Mouse (Mus musculus): ENCODE measurements at regions not wholly inside any gene's neighbourhood (a gene's known extent, or its start where the extent isn't known, plus 50 kb on each side); places are given as distances from the start of the nearest gene placed in this dataset.

DNA sequence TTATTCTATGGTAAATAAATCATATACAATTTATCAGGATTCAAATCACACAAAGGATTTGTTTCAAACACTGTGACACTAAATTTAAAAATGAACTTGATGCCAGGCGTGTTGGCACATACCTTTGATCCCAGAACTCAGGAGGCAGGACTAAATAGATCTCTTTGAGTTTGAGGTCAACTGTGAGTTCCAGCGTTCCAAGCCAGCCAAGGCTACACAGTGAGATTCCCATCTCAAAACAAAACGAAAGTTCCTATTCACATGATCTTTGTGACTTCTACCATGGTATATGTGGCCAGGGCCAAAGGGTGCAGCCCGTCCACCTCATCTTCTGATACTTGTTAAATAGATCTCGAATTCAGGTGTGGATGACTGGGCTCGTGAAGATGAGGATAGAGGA lies 216.9 kb upstream of the Dio3 start:
- 84% methylated on average over 6 of the region's 6 CpGs for WGBS
- no peaks in the 10 kb centered on the region for H3K36me3 ChIP-seq (replicated peaks; ENCODE audit: control insufficient read depth, insufficient read depth, low read depth, low read length)
- no peaks in the 10 kb centered on the region for H3K27me3 ChIP-seq (ENCODE audit: control insufficient read depth, insufficient read depth, low read length)
- no peak overlapping the region for H3K9ac ChIP-seq (replicated peaks; ENCODE audit: low read length)
- H3K4me1 ChIP-seq (ENCODE audit: control insufficient read depth, insufficient read depth, low read length), result no peaks in the 10 kb centered on the region
- no peak overlapping the region for H3K27ac ChIP-seq (replicated peaks; ENCODE audit: low read depth, low read length)
- DNase-seq (ENCODE audit: low spot score), result no peak
- H3K4me2 ChIP-seq (ENCODE audit: low read depth, low read length), result no peak overlapping the region
- H3K4me3 ChIP-seq (ENCODE audit: low read depth, low read length), result no peak overlapping the region
- no peaks in the 10 kb centered on the region for H3K9me3 ChIP-seq (replicated peaks; ENCODE audit: control insufficient read depth, low read length)
- no peak for ATAC-seq (replicated peaks; ENCODE audit: insufficient number of reproducible peaks, low FRiP score, low TSS enrichment, low read depth)

DNA sequence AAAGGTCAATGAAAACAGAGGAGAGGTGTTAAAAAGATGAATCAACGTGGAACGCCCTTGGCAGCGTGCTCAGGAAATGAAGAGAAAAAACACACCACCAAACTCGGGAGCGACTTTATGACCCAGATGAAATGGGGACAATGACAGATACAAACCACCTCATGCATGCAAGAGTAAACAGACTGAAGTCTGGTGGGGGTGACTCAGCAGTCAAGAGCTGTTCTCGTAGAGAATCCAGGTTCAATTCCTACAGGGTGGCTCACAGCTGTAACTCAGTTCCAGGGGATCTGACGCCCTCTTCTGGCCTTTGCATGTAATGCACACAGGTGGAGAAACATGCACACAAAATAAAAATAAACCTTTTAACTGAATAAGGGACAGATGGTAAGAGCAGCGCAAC lies 215.9 kb upstream of the Dio3 start:
- H3K4me1 ChIP-seq (ENCODE audit: control insufficient read depth, insufficient read depth, low read length), result no peaks in the 10 kb centered on the region
- no peak overlapping the region for H3K27ac ChIP-seq (replicated peaks; ENCODE audit: low read depth, low read length)
- no peaks in the 10 kb centered on the region for H3K27me3 ChIP-seq (ENCODE audit: control insufficient read depth, insufficient read depth, low read length)
- H3K9ac ChIP-seq (replicated peaks; ENCODE audit: low read length), result no peak overlapping the region
- 74% methylated on average over 8 of the region's 8 CpGs for WGBS
- H3K4me2 ChIP-seq (ENCODE audit: low read depth, low read length), result no peak overlapping the region
- H3K4me3 ChIP-seq (ENCODE audit: low read depth, low read length), result no peak overlapping the region
- H3K36me3 ChIP-seq (replicated peaks; ENCODE audit: control insufficient read depth, insufficient read depth, low read depth, low read length), result no peaks in the 10 kb centered on the region
- no peak for DNase-seq (ENCODE audit: low spot score)
- H3K9me3 ChIP-seq (replicated peaks; ENCODE audit: control insufficient read depth, low read length), result no peaks in the 10 kb centered on the region
- no peak for ATAC-seq (replicated peaks; ENCODE audit: insufficient number of reproducible peaks, low FRiP score, low TSS enrichment, low read depth)

DNA sequence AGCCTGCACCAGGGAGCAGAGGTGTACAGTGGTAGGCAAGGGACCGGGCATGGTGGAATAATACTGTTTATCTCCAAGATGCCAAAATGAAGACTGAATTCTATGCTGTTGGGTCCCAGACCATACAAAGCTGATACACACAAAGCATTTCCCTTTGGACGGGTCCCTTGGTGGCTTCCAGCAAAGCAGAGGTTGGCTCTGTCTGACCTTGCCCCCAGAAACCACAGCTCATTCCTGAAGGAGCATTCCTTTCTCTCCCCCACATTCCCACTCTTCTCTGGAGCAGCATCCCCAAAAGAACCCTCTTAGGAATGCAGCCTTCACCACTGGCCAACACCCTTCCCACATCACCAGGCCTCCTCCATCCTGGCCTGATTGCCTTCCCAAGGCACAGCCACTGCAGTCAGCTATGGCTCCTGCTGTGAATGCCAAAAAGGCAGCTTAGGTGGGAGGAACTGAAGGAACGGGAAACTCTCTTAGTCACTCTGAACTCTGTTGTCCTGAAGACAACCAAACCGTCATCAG lies 212.4 kb upstream of the Dio3 start:
- Histone ChIP-seq H3K27me3 (ENCODE audit: control insufficient read depth, insufficient read depth, low read length) (no peaks in the 10 kb centered on the region), H3K4me3 (ENCODE audit: low read depth, low read length) (no peak overlapping the region), H3K4me1 (ENCODE audit: control insufficient read depth, insufficient read depth, low read length) (no peaks in the 10 kb centered on the region), H3K36me3 (replicated peaks; ENCODE audit: control insufficient read depth, insufficient read depth, low read depth, low read length) (no peaks in the 10 kb centered on the region), H3K9me3 (replicated peaks; ENCODE audit: control insufficient read depth, low read length) (0 out of 2 replicates have a peak, but pooled peaks cover 2% of the 10 kb centered on the region), H3K27ac (replicated peaks; ENCODE audit: low read depth, low read length) (no peak overlapping the region), H3K9ac (replicated peaks; ENCODE audit: low read length) (no peak overlapping the region), H3K4me2 (ENCODE audit: low read depth, low read length) (no peak overlapping the region)
- WGBS, result 73% methylated on average over 4 of the region's 4 CpGs
- DNase-seq (ENCODE audit: low spot score) (no peak), ATAC-seq (replicated peaks; ENCODE audit: insufficient number of reproducible peaks, low FRiP score, low TSS enrichment, low read depth) (no peak)

DNA sequence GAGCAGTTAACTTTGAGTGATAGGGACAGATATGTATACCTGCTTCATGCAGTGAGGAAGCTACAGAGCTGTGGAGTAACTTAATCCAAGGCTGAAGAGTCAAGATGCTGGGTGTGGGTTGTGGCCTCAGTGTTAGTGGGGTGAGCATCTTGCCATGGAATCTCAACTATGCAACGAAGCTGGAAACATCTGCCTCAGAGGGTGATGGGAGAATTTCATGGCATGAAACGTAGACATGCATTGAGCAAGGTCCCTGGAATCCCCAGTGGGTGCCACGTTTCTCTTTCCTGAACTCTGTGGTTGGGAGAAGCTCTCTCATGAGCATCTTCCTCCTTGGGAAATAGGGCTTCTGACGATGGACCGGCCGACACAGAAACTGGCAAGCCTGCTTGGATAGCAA lies 208.4 kb upstream of the Dio3 start:
- ATAC-seq (replicated peaks; ENCODE audit: insufficient number of reproducible peaks, low FRiP score, low TSS enrichment, low read depth), result no peak

DNA sequence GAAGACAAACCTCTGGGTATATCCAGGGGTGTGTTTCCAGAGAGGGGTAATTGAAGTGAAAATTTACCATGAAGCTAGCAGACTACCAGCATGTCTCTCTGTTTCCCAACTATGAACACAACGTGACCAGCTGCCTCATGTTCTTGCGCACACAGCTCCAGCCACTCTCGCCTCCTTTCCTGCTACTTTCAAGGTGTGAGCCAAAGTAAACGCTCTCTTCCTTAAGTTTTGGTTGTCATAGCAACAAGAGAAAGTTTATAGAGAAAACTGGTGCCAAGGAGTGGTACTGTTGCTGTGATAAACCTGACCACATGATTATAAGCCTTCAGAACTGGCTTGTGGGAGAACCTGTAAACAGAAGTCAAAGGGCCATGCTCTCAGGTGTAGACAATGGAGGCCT lies 207.0 kb upstream of the Dio3 start:
- no peaks in the 10 kb centered on the region for H3K4me1 ChIP-seq (ENCODE audit: control insufficient read depth, insufficient read depth, low read length)
- H3K9ac ChIP-seq (replicated peaks; ENCODE audit: low read length), result no peak overlapping the region
- H3K9me3 ChIP-seq (replicated peaks; ENCODE audit: control insufficient read depth, low read length), result peaks cover 2% of the 10 kb centered on the region; the same call in 1 of the 2 replicates
- no peaks in the 10 kb centered on the region for H3K27me3 ChIP-seq (ENCODE audit: control insufficient read depth, insufficient read depth, low read length)
- WGBS, result 84% methylated on average over 4 of the region's 4 CpGs
- H3K4me3 ChIP-seq (ENCODE audit: low read depth, low read length), result no peak overlapping the region
- H3K4me2 ChIP-seq (ENCODE audit: low read depth, low read length), result no peak overlapping the region
- no peak for ATAC-seq (replicated peaks; ENCODE audit: insufficient number of reproducible peaks, low FRiP score, low TSS enrichment, low read depth)
- no peaks in the 10 kb centered on the region for H3K36me3 ChIP-seq (replicated peaks; ENCODE audit: control insufficient read depth, insufficient read depth, low read depth, low read length)
- DNase-seq (ENCODE audit: low spot score), result no peak
- H3K27ac ChIP-seq (replicated peaks; ENCODE audit: low read depth, low read length), result no peak overlapping the region

More for the DNA sequence above, 208.4 kb upstream of the Dio3 start:
- no peak overlapping the region for H3K4me3 ChIP-seq (ENCODE audit: low read depth, low read length)
- no peak overlapping the region for H3K4me2 ChIP-seq (ENCODE audit: low read depth, low read length)
- no peaks in the 10 kb centered on the region for H3K4me1 ChIP-seq (ENCODE audit: control insufficient read depth, insufficient read depth, low read length)
- no peaks in the 10 kb centered on the region for H3K27me3 ChIP-seq (ENCODE audit: control insufficient read depth, insufficient read depth, low read length)
- H3K9me3 ChIP-seq (replicated peaks; ENCODE audit: control insufficient read depth, low read length), result 0 out of 2 replicates have a peak, but pooled peaks cover 2% of the 10 kb centered on the region
- H3K9ac ChIP-seq (replicated peaks; ENCODE audit: low read length), result no peak overlapping the region
- no peak overlapping the region for H3K27ac ChIP-seq (replicated peaks; ENCODE audit: low read depth, low read length)
- no peak for DNase-seq (ENCODE audit: low spot score)
- 83% methylated on average over 6 of the region's 6 CpGs for WGBS
- no peaks in the 10 kb centered on the region for H3K36me3 ChIP-seq (replicated peaks; ENCODE audit: control insufficient read depth, insufficient read depth, low read depth, low read length)

DNA sequence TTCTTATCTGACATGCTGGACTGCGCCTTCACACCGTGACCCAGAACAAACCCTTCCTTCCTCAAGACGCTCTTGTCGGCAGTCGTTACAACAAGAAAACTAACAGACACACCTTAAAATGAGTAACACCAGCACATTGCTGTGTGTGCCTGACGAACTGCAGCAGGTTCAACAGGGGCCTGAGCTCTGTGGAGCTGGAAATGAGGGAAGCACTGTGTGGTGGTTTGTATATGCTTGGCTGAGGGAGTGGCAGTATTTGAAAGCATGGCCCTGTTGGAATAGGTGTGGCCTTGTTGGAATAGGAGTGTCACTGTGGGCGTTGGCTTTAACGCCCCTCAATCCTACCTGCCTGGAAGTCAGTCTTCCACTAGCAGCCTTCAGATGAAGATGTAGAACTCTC lies 203.9 kb upstream of the Dio3 start:
- Histone ChIP-seq H3K4me2 (ENCODE audit: low read depth, low read length) (no peak overlapping the region), H3K36me3 (replicated peaks; ENCODE audit: control insufficient read depth, insufficient read depth, low read depth, low read length) (no peaks in the 10 kb centered on the region), H3K27me3 (ENCODE audit: control insufficient read depth, insufficient read depth, low read length) (no peaks in the 10 kb centered on the region), H3K4me1 (ENCODE audit: control insufficient read depth, insufficient read depth, low read length) (no peaks in the 10 kb centered on the region), H3K9me3 (replicated peaks; ENCODE audit: control insufficient read depth, low read length) (no peaks in the 10 kb centered on the region; the same call in 1 of the 2 replicates), H3K9ac (replicated peaks; ENCODE audit: low read length) (no peak overlapping the region), H3K27ac (replicated peaks; ENCODE audit: low read depth, low read length) (no peak overlapping the region), H3K4me3 (ENCODE audit: low read depth, low read length) (no peak overlapping the region)
- ATAC-seq (replicated peaks; ENCODE audit: insufficient number of reproducible peaks, low FRiP score, low TSS enrichment, low read depth) (no peak), DNase-seq (ENCODE audit: low spot score) (no peak)
- WGBS, result 89% methylated on average over 8 of the region's 8 CpGs

DNA sequence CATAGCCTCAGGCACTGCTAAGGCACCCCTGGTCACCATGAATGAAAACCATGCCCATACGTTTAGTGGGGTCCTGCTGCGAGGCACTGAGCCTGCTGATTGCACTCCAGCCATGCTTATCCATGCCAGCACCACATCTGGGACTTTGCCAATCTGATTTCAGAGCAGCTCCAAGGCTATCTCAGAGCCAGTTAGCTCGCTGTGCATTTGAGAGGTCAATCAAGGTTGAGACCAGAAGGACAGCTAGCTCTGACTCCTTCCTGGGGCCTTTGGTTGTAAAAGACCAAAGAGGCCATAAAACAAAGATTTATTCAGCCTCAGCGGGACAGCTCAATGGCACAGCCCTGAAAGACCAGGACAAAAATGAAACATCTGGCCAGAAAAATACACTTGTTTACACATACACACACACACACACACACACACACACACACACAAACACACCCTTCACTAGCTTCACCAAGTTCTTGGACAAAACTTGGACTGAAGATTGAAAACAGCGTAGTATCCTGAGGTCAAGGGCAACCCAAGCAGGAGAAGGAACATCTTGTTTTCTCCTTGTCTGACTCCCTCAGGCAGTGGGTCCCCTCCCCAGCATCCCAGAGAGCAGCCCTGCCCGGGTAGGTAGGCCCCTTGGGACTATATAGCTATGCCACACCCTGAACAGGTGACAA lies 201.5 kb upstream of the Dio3 start:
- Histone ChIP-seq H3K9me3 (replicated peaks; ENCODE audit: control insufficient read depth, low read length) (no peaks in the 10 kb centered on the region; the same call in 1 of the 2 replicates), H3K27me3 (ENCODE audit: control insufficient read depth, insufficient read depth, low read length) (no peaks in the 10 kb centered on the region), H3K4me1 (ENCODE audit: control insufficient read depth, insufficient read depth, low read length) (no peaks in the 10 kb centered on the region), H3K36me3 (replicated peaks; ENCODE audit: control insufficient read depth, insufficient read depth, low read depth, low read length) (no peaks in the 10 kb centered on the region), H3K27ac (replicated peaks; ENCODE audit: low read depth, low read length) (no peak overlapping the region), H3K4me3 (ENCODE audit: low read depth, low read length) (no peak overlapping the region), H3K9ac (replicated peaks; ENCODE audit: low read length) (no peak overlapping the region), H3K4me2 (ENCODE audit: low read depth, low read length) (no peak overlapping the region)
- 74% methylated on average over 6 of the region's 6 CpGs for WGBS
- DNase-seq (ENCODE audit: low spot score) (no peak), ATAC-seq (replicated peaks; ENCODE audit: insufficient number of reproducible peaks, low FRiP score, low TSS enrichment, low read depth) (no peak)

DNA sequence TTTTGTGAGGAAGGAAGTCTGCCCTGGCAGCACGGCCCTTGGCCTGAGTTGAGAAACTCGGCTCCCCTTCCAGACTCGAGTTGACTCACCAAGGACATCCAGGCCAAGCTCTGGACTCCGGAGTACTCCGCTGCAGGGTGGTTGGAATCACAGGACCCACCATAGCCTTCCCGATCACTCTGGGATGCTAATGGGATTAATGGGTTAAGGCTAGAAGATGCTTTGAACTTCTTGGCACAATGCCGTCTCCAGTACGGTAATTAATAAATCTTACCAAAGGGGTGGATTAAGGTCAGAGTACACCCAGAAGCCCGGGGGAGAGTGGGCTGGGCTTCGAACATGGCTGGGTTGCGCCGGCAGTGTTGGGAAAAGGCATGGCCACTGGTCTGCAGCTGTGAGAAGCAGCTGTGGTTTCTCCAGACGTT lies 200.8 kb upstream of the Dio3 start:
- Histone ChIP-seq H3K4me2 (ENCODE audit: low read depth, low read length) (no peak overlapping the region), H3K36me3 (replicated peaks; ENCODE audit: control insufficient read depth, insufficient read depth, low read depth, low read length) (no peaks in the 10 kb centered on the region), H3K4me1 (ENCODE audit: control insufficient read depth, insufficient read depth, low read length) (no peaks in the 10 kb centered on the region), H3K9ac (replicated peaks; ENCODE audit: low read length) (no peak overlapping the region), H3K4me3 (ENCODE audit: low read depth, low read length) (no peak overlapping the region), H3K27ac (replicated peaks; ENCODE audit: low read depth, low read length) (no peak overlapping the region), H3K9me3 (replicated peaks; ENCODE audit: control insufficient read depth, low read length) (no peaks in the 10 kb centered on the region; the same call in 1 of the 2 replicates), H3K27me3 (ENCODE audit: control insufficient read depth, insufficient read depth, low read length) (no peaks in the 10 kb centered on the region)
- ATAC-seq (replicated peaks; ENCODE audit: insufficient number of reproducible peaks, low FRiP score, low TSS enrichment, low read depth) (no peak), DNase-seq (ENCODE audit: low spot score) (no peak)
- WGBS, result 70% methylated on average over 13 of the region's 13 CpGs
